Mouse (Mus musculus) lung, embryonic 16.5 days (tissue): Measurements from ENCODE around the gene Mrpl16. TPM values are rescaled to one million over a fixed set of nuclear protein-coding genes. Genes with fewer than 3 reads are reported as not detected.

ENCODE experiments used
- ATAC-seq: fragments of 200-750 bp; cut with Nextera tagmentation; 2 replicates; pipeline ENCODE4 v1.8.0; 2017; ENCODE audit warnings: low read depth, mild to moderate bottlenecking, moderate library complexity
- H3K27ac ChIP-seq: fragments of 300-500 bp; sonication (generic); 2 replicates; pipeline ENCODE4 v1.5.1; 2014; ENCODE audit warnings: mild to moderate bottlenecking, control low read depth, low read length
- H3K27me3 ChIP-seq: fragments of 300-500 bp; sonication (generic); 2 replicates; pipeline ENCODE4 v1.6.1; 2014; ENCODE audit warnings: low read depth, low read length, mixed read lengths; ENCODE audit not compliant: control insufficient read depth, insufficient read depth
- H3K36me3 ChIP-seq: fragments of 300-500 bp; sonication (generic); 2 replicates; pipeline ENCODE4 v1.6.1; 2014; ENCODE audit warnings: low read length; ENCODE audit not compliant: control insufficient read depth, insufficient read depth
- H3K4me1 ChIP-seq: fragments of 300-500 bp; sonication (generic); replicated peaks from 2 replicates; pipeline ENCODE4 v1.6.1; 2014; ENCODE audit warnings: low read length, mixed read lengths; ENCODE audit not compliant: control insufficient read depth, insufficient read depth
- H3K4me2 ChIP-seq: fragments of 300-500 bp; sonication (generic); 2 replicates; pipeline ENCODE4 v1.6.1; 2014; ENCODE audit warnings: low read depth, low read length, control low read depth
- H3K4me3 ChIP-seq: fragments of 300-500 bp; sonication (generic); 2 replicates; pipeline ENCODE4 v1.5.1; 2014; ENCODE audit warnings: mild to moderate bottlenecking, low read length, control low read depth
- H3K9ac ChIP-seq: fragments of 300-500 bp; sonication (generic); 2 replicates; pipeline ENCODE4 v1.6.1; 2014; ENCODE audit warnings: low read length, control low read depth
- H3K9me3 ChIP-seq: fragments of 300-500 bp; sonication (generic); 2 replicates; pipeline ENCODE4 v1.6.1; 2016; ENCODE audit warnings: low read length; ENCODE audit not compliant: control insufficient read depth
- WGBS: fragments of 180-500 bp; shearing (Covaris S2); extraction: QIAGEN DNeasy Blood & Tissue Kit; methylation state at CpG from one replicate; pipeline ENCODE4 v1.1.7; 2014; 5-methylcytosine and 5-hydroxymethylcytosine counted together
- polyA plus RNA-seq: library from polyadenylated mRNA; unstranded; fragments of >200 nt; fragmentation: Nextera tagmentation; extraction: Ambion mirVana; gene quantifications from 2 replicates; pipeline ENCODE4 v1.2.1, GENCODE M21; 2015

Mrpl16 gene
- polyA plus RNA-seq, 1 experiment from 2014 or later, result 40.4 TPM

GRCm38 (mm10) chr19:11819800-11820199 is 49.6 kb downstream of the Mrpl16 start:
- H3K36me3 ChIP-seq, result no peaks in the 10 kb centered on the region
- H3K4me3 ChIP-seq, result peak overlapping the region; percentile 83
- H3K4me1 ChIP-seq, result peaks cover 4% of the 10 kb centered on the region; the same call in 1 of the 2 replicates
- peak; percentile 79 for ATAC-seq
- peak overlapping the region; percentile 83 for H3K9ac ChIP-seq
- no peaks in the 10 kb centered on the region for H3K9me3 ChIP-seq
- no peak overlapping the region for H3K27ac ChIP-seq
- H3K27me3 ChIP-seq, result no peaks in the 10 kb centered on the region
- WGBS, result under 1% methylated on average over 15 of the region's 15 CpGs
- H3K4me2 ChIP-seq, result peak overlapping the region; percentile 81

DNA sequence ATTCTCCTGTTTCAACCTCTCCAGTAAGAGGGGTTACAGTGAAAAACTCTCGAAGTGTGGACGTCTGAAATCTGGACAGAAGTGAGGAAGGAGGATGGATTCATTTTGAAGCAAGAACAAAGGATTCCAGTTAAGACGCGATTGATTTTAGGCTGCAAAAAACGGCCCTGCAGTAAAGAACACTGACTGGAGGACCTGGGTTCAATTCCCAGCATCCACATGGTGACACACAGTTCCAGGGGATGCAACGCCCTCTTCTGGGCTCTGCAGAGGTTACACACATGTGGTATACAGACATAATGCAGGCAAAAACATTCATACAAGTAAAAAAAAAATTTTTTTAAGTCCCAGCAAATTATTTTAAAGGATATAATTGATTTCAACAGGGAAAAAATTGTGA is 50.0 kb downstream of the Mrpl16 start:
- no peak overlapping the region for H3K9ac ChIP-seq
- no peak for ATAC-seq

GRCm38 (mm10) chr19:11823346-11824065 is 53.3 kb downstream of the Mrpl16 start:
- 30% methylated on average over 4 of the region's 4 CpGs for WGBS
- Histone ChIP-seq H3K4me2 (no peak overlapping the region), H3K27ac (no peak overlapping the region)

More for the DNA sequence above, 50.0 kb downstream of the Mrpl16 start:
- H3K4me1 ChIP-seq, result peaks cover 4% of the 10 kb centered on the region; the same call in 1 of the 2 replicates
- no peaks in the 10 kb centered on the region for H3K36me3 ChIP-seq
- no peaks in the 10 kb centered on the region for H3K9me3 ChIP-seq
- no peak overlapping the region for H3K27ac ChIP-seq
- peak overlapping the region; percentile 81 for H3K4me2 ChIP-seq
- no peaks in the 10 kb centered on the region for H3K27me3 ChIP-seq
- WGBS, result 23% methylated on average over 6 of the region's 6 CpGs
- peak overlapping the region; percentile 83 for H3K4me3 ChIP-seq

More at GRCm38 (mm10) chr19:11823346-11824065, 53.3 kb downstream of the Mrpl16 start:
- peaks cover 2% of the 10 kb centered on the region; the same call in 1 of the 2 replicates for H3K4me1 ChIP-seq
- H3K36me3 ChIP-seq, result no peaks in the 10 kb centered on the region
- H3K9ac ChIP-seq, result no peak overlapping the region
- no peaks in the 10 kb centered on the region for H3K9me3 ChIP-seq
- H3K27me3 ChIP-seq, result no peaks in the 10 kb centered on the region
- no peak for ATAC-seq
- no peak overlapping the region for H3K4me3 ChIP-seq

Other genes with a start within 250 kb of the Mrpl16 start
- 2.1 and 2.7 TPM in 2 replicates for gene Ms4a4d, start 233.6 kb upstream of the Mrpl16 start, polyA plus RNA-seq
- 5.7 and 6.8 TPM in 2 replicates for gene Ms4a6d, start 165.5 kb upstream of the Mrpl16 start, polyA plus RNA-seq
- gene Ms4a2, start 146.7 kb upstream of the Mrpl16 start, polyA plus RNA-seq, result 0.20 and 0.35 TPM in 2 replicates
- gene Ms4a3, start 129.5 kb upstream of the Mrpl16 start, polyA plus RNA-seq, result 0.23 TPM in 1 of 2 replicates, not detected in the other
- not detected in 2 replicates for gene Oosp2, start 109.8 kb upstream of the Mrpl16 start, polyA plus RNA-seq
- not detected in 2 replicates for gene Oosp1, start 79.2 kb upstream of the Mrpl16 start, polyA plus RNA-seq
- not detected in 2 replicates for gene Oosp3, start 73.3 kb upstream of the Mrpl16 start, polyA plus RNA-seq
- gene Gif, start 22.8 kb upstream of the Mrpl16 start, polyA plus RNA-seq, result 0.70 and 1.3 TPM in 2 replicates
- gene Stx3, start 49.0 kb downstream of the Mrpl16 start, polyA plus RNA-seq, result 17.6 and 19.3 TPM in 2 replicates
- not detected in 2 replicates for gene Olfr1417, start 68.8 kb downstream of the Mrpl16 start, polyA plus RNA-seq
- not detected in 2 replicates for gene Olfr1418, start 90.7 kb downstream of the Mrpl16 start, polyA plus RNA-seq
- not detected in 2 replicates for gene Olfr1419, start 104.7 kb downstream of the Mrpl16 start, polyA plus RNA-seq
- gene Olfr1420, start 116.2 kb downstream of the Mrpl16 start, polyA plus RNA-seq, result 0.05 TPM in 1 of 2 replicates, not detected in the other
- gene Patl1, start 142.0 kb downstream of the Mrpl16 start, polyA plus RNA-seq, result 18.9 and 19.0 TPM in 2 replicates
- gene Osbp, start 195.6 kb downstream of the Mrpl16 start, polyA plus RNA-seq, result 3.1 and 4.0 TPM in 2 replicates